Mouse (Mus musculus): Measurements from ENCODE around the gene P4hb. TPM values are rescaled to one million over a fixed set of nuclear protein-coding genes. Genes with fewer than 3 reads are reported as not detected.

The P4hb gene
- polyA plus RNA-seq, 1 experiment = 705 TPM

DNA sequence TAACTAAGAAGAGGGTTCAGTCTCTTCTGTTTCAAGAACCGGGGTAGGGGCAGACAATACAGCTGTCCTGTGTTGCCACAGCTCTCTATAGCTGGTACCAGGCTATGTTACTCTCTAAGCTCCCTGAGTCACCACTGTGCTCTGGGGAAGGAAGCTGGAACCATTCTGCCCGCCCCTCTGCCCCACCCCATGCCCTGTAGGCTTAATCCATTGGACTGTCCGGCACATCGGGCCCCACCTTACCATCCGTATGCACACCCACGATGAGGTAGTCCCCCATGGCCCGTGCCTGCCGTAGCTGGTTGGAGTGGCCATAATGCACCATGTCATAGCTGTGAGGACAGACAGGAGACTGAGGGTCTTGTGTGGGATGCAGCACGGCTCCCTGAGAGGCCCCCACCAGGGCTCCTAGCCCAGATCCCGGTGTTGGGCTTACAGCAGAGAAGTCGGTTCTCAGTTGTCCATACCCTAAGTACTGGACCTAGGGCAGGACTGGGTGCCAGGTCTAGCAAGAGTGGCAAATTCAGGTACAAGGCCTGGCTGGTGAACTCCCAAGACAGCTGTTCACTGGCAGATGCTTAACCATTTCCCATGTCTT is 42.7 kb upstream of the P4hb start:
- WGBS = 70% methylated on average over 11 of the region's 11 CpGs
- Histone ChIP-seq H3K4me1 (ENCODE audit: control insufficient read depth, insufficient read depth, insufficient read length, low read length) (peaks cover 14% of the 10 kb centered on the region), H3K27me3 (ENCODE audit: control insufficient read depth, insufficient read depth, low read length) (no peaks in the 10 kb centered on the region), H3K4me3 (ENCODE audit: low read depth, low read length) (peak overlapping the region; percentile 50), H3K27ac (ENCODE audit: insufficient read depth, low read depth, low read length) (peak overlapping the region; percentile 36), H3K36me3 (ENCODE audit: control insufficient read depth, insufficient read depth, low read length) (peaks cover 68% of the 10 kb centered on the region)
- TF ChIP-seq POLR2A (IDR thresholded peaks at IDR 0.05; ENCODE audit: low read depth, low read length) (peak; percentile 23; the same call in 1 of the 2 replicates), CTCF (IDR thresholded peaks at IDR 0.05; ENCODE audit: extremely low read depth, insufficient read length, insufficient replicate concordance, low read depth, low read length) (no peak)

- Histone ChIP-seq H3K36me3 (ENCODE audit: control insufficient read depth, insufficient read depth, low read length) (peaks cover 67% of the 10 kb centered on the region), H3K4me3 (ENCODE audit: low read depth, low read length) (peak overlapping the region; percentile 25; the same call in 1 of the 2 replicates), H3K4me1 (ENCODE audit: control insufficient read depth, insufficient read depth, insufficient read length, low read length) (peaks cover 14% of the 10 kb centered on the region), H3K27ac (ENCODE audit: insufficient read depth, low read depth, low read length) (0 out of 2 replicates have a peak overlapping the region, but pooled peaks have one; percentile 2), H3K27me3 (ENCODE audit: control insufficient read depth, insufficient read depth, low read length) (no peaks in the 10 kb centered on the region)
- TF ChIP-seq CTCF (IDR thresholded peaks at IDR 0.05; ENCODE audit: extremely low read depth, insufficient read length, insufficient replicate concordance, low read depth, low read length) = no peak
- WGBS = 99% methylated on average over 6 of the region's 6 CpGs
These were observed 42.1 kb upstream of the P4hb start for GRCm38 (mm10) chr11:120615167-120615566.

- no peak overlapping the region for H3K27ac ChIP-seq (ENCODE audit: insufficient read depth, low read depth, low read length)
- TF ChIP-seq CTCF (IDR thresholded peaks at IDR 0.05; ENCODE audit: extremely low read depth, insufficient read length, insufficient replicate concordance, low read depth, low read length) = no peak
- no peak for TF ChIP-seq POLR2A (IDR thresholded peaks at IDR 0.05; ENCODE audit: low read depth, low read length)
- no peaks in the 10 kb centered on the region for H3K27me3 ChIP-seq (ENCODE audit: control insufficient read depth, insufficient read depth, low read length)
- WGBS = 89% methylated on average over 8 of the region's 8 CpGs
- peaks cover 15% of the 10 kb centered on the region for H3K4me1 ChIP-seq (ENCODE audit: control insufficient read depth, insufficient read depth, insufficient read length, low read length)
- peaks cover 63% of the 10 kb centered on the region for H3K36me3 ChIP-seq (ENCODE audit: control insufficient read depth, insufficient read depth, low read length)
- no peak overlapping the region for H3K4me3 ChIP-seq (ENCODE audit: low read depth, low read length)
These were observed 40.9 kb upstream of the P4hb start for GRCm38 (mm10) chr11:120613976-120614375.

DNA sequence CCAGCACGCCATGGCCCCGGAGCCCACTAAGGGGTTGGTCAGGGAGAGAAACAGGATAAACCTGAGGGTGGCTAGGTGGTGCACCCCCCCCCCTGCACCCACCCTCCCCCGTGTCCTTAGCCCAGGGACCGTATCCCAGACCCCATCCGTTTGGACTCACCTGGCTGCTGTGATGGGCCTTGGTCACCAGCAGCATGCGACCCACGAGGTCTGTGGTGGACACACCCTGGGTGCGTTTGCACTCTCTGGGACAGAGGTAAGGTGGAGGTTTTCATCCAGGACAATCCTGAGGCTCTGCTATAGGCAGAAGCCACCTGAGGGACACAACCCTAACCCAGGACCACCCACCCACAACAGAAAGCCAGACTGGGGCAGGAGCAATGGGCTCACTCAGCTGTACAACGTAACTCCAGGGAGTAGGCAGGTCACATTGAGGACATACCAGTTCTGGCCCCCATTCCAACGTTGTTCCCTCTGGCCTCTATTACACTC is 40.5 kb upstream of the P4hb start:
- Histone ChIP-seq H3K27me3 (ENCODE audit: control insufficient read depth, insufficient read depth, low read length) (no peaks in the 10 kb centered on the region), H3K4me3 (ENCODE audit: low read depth, low read length) (no peak overlapping the region), H3K36me3 (ENCODE audit: control insufficient read depth, insufficient read depth, low read length) (peaks cover 58% of the 10 kb centered on the region), H3K27ac (ENCODE audit: insufficient read depth, low read depth, low read length) (no peak overlapping the region), H3K4me1 (ENCODE audit: control insufficient read depth, insufficient read depth, insufficient read length, low read length) (peaks cover 19% of the 10 kb centered on the region)
- TF ChIP-seq CTCF (IDR thresholded peaks at IDR 0.05; ENCODE audit: extremely low read depth, insufficient read length, insufficient replicate concordance, low read depth, low read length) = no peak
- WGBS = 90% methylated on average over 10 of the region's 10 CpGs

- Histone ChIP-seq H3K4me1 (ENCODE audit: control insufficient read depth, insufficient read depth, insufficient read length, low read length) (peaks cover 19% of the 10 kb centered on the region), H3K4me3 (ENCODE audit: low read depth, low read length) (no peak overlapping the region), H3K27ac (ENCODE audit: insufficient read depth, low read depth, low read length) (no peak overlapping the region), H3K27me3 (ENCODE audit: control insufficient read depth, insufficient read depth, low read length) (no peaks in the 10 kb centered on the region), H3K36me3 (ENCODE audit: control insufficient read depth, insufficient read depth, low read length) (peaks cover 52% of the 10 kb centered on the region)
- 62% methylated on average over 6 of the region's 6 CpGs for WGBS
- TF ChIP-seq POLR2A (IDR thresholded peaks at IDR 0.05; ENCODE audit: low read depth, low read length) = no peak
- peak; percentile 46; the same call in 1 of the 2 replicates for TF ChIP-seq CTCF (IDR thresholded peaks at IDR 0.05; ENCODE audit: extremely low read depth, insufficient read length, insufficient replicate concordance, low read depth, low read length)
These were observed 39.7 kb upstream of the P4hb start for GRCm38 (mm10) chr11:120612763-120613162.

DNA sequence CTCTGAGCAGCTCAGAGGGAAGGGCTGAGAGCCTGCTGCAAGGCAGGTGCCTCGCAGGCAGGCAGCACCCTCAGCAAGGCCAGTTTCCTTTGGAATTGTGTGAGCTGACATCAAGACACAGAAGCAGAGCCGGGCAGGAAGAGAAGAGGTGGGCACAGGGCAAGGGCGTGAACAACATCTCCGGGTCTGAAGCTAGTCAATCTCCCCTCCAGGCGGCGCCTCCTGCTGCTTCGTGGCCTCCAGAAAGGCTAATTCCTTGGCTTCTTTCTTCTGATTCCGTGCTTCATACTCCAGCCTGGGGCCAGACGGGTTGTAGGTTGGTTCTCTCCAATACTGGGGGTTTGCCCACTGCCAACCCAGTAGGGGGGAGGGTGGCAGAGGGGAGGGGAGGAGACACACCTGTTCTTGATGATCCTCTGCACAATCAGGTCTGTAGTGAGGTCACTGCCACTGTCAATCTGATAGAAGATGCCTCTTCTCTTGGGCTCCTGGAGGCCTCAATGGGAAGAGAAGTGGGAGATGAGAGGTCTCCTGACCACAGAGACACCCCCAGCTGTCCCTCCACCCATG is 37.5 kb upstream of the P4hb start:
- H3K27me3 ChIP-seq (ENCODE audit: control insufficient read depth, insufficient read depth, low read length) = no peaks in the 10 kb centered on the region
- no peak for TF ChIP-seq POLR2A (IDR thresholded peaks at IDR 0.05; ENCODE audit: low read depth, low read length)
- no peak for TF ChIP-seq CTCF (IDR thresholded peaks at IDR 0.05; ENCODE audit: extremely low read depth, insufficient read length, insufficient replicate concordance, low read depth, low read length)
- 86% methylated on average over 9 of the region's 9 CpGs for WGBS
- H3K36me3 ChIP-seq (ENCODE audit: control insufficient read depth, insufficient read depth, low read length) = peaks cover 52% of the 10 kb centered on the region
- peaks cover 9% of the 10 kb centered on the region; the same call in 1 of the 2 replicates for H3K4me1 ChIP-seq (ENCODE audit: control insufficient read depth, insufficient read depth, insufficient read length, low read length)
- H3K4me3 ChIP-seq (ENCODE audit: low read depth, low read length) = no peak overlapping the region
- no peak overlapping the region for H3K27ac ChIP-seq (ENCODE audit: insufficient read depth, low read depth, low read length)

- 25% methylated on average over 8 of the region's 8 CpGs for WGBS
- H3K36me3 ChIP-seq (ENCODE audit: control insufficient read depth, insufficient read depth, low read length) = peaks cover 50% of the 10 kb centered on the region
- H3K27ac ChIP-seq (ENCODE audit: insufficient read depth, low read depth, low read length) = no peak overlapping the region
These were observed 36.2 kb upstream of the P4hb start for GRCm38 (mm10) chr11:120609250-120609649.

More at GRCm38 (mm10) chr11:120609250-120609649, 36.2 kb upstream of the P4hb start:
- Histone ChIP-seq H3K4me3 (ENCODE audit: low read depth, low read length) (no peak overlapping the region), H3K4me1 (ENCODE audit: control insufficient read depth, insufficient read depth, insufficient read length, low read length) (peaks cover 8% of the 10 kb centered on the region; the same call in 1 of the 2 replicates), H3K27me3 (ENCODE audit: control insufficient read depth, insufficient read depth, low read length) (no peaks in the 10 kb centered on the region)
- TF ChIP-seq POLR2A (IDR thresholded peaks at IDR 0.05; ENCODE audit: low read depth, low read length) (no peak), CTCF (IDR thresholded peaks at IDR 0.05; ENCODE audit: extremely low read depth, insufficient read length, insufficient replicate concordance, low read depth, low read length) (no peak)
